Mouse (Mus musculus) megakaryocyte, embryonic 14.5 days (primary cell): Measurements from ENCODE around the gene Vps18.

Experiments used
- FLI1 ChIP-seq: IDR thresholded peaks from 2 replicates; pipeline ENCODE4 v1.6.1; 2012; ENCODE audit warnings: low read length, inconsistent platforms, mixed read lengths
- GATA1 ChIP-seq: IDR thresholded peaks from 3 replicates; pipeline ENCODE4 v1.6.1; 2012; ENCODE audit warnings: mixed read lengths, low read length, inconsistent platforms, borderline replicate concordance

- TF ChIP-seq FLI1, result no peak
- no peak for TF ChIP-seq GATA1
Measured at GRCm38 (mm10) chr2:119300819-119301493, 12.4 kb downstream of the Vps18 start.
